ENCODE assay signal across 11 mouse cellular contexts in genomic region chr10:40477426-40478075, GRCm38 (mm10).
DNase-seq lines count a peak whose midpoint lies in the region; ATAC-seq lines count a peak whose summit lies in the region.
"Had no signal": no experiment of that assay in that cellular context is flagged by ENCODE, and none has a peak within 500 bp of the region (broad histone marks: within the 10 kb centered on the region; RNA-seq: fewer than 3 reads in every experiment).

No protein-coding gene starts in this region.

- no peak overlapping the region for H3K9ac ChIP-seq in heart, embryonic 14.5 days (ENCODE audit: low read length)
- H3K9ac ChIP-seq in intestine, embryonic 16.5 days (ENCODE audit: low read depth, low read length): no peak overlapping the region
- H3K9ac ChIP-seq in stomach, embryonic 15.5 days: no peak overlapping the region
- H3K9ac ChIP-seq in hindbrain, embryonic 14.5 days: no peak overlapping the region
- H3K9ac ChIP-seq: forebrain, embryonic 12.5 days; midbrain, embryonic 12.5 days had no signal

- no peak for ATAC-seq in heart, embryonic 14.5 days (ENCODE audit: insufficient number of reproducible peaks, insufficient read depth, low FRiP score, low read depth)
- no peak for ATAC-seq in intestine, embryonic 16.5 days
- no peak for ATAC-seq in stomach, embryonic 15.5 days (ENCODE audit: insufficient read depth, low FRiP score, low read depth)
- no peak for ATAC-seq in hindbrain, embryonic 14.5 days (ENCODE audit: low FRiP score)

- H3K36me3 ChIP-seq in heart, embryonic 14.5 days (ENCODE audit: control insufficient read depth, insufficient read depth, low read length): peaks cover 35% of the 10 kb centered on the region
- no peaks in the 10 kb centered on the region for H3K36me3 ChIP-seq in intestine, embryonic 16.5 days (ENCODE audit: control insufficient read depth, insufficient read depth, low read length)
- 0 out of 2 replicates have a peak, but pooled peaks cover 5% of the 10 kb centered on the region for H3K36me3 ChIP-seq in stomach, embryonic 15.5 days
- peaks cover 54% of the 10 kb centered on the region for H3K36me3 ChIP-seq in hindbrain, embryonic 14.5 days (replicated peaks; ENCODE audit: control insufficient read depth, insufficient read depth)

- no peaks in the 10 kb centered on the region for H3K9me3 ChIP-seq in heart, embryonic 14.5 days (ENCODE audit: control insufficient read depth, low read length)
- no peaks in the 10 kb centered on the region for H3K9me3 ChIP-seq in intestine, embryonic 16.5 days (ENCODE audit: control insufficient read depth, low read length)
- H3K9me3 ChIP-seq in stomach, embryonic 15.5 days: no peaks in the 10 kb centered on the region
- H3K9me3 ChIP-seq in hindbrain, embryonic 14.5 days (ENCODE audit: control insufficient read depth, low read length): no peaks in the 10 kb centered on the region
- H3K9me3 ChIP-seq: forebrain, embryonic 12.5 days; midbrain, embryonic 12.5 days had no signal

- WGBS in heart, embryonic 14.5 days: 93% methylated on average over 18 of the region's 18 CpGs
- WGBS in intestine, embryonic 16.5 days: 96% methylated on average over 18 of the region's 18 CpGs
- WGBS in stomach, embryonic 15.5 days: 93% methylated on average over 18 of the region's 18 CpGs
- WGBS in hindbrain, embryonic 14.5 days: 94% methylated on average over 18 of the region's 18 CpGs

- no peaks in the 10 kb centered on the region for H3K27me3 ChIP-seq in heart, embryonic 14.5 days (ENCODE audit: control insufficient read depth, insufficient read depth, low read length)
- H3K27me3 ChIP-seq in intestine, embryonic 16.5 days (replicated peaks; ENCODE audit: control insufficient read depth, insufficient read depth, low read length): no peaks in the 10 kb centered on the region
- no peaks in the 10 kb centered on the region for H3K27me3 ChIP-seq in stomach, embryonic 15.5 days (replicated peaks)
- no peaks in the 10 kb centered on the region for H3K27me3 ChIP-seq in hindbrain, embryonic 14.5 days (ENCODE audit: control insufficient read depth, insufficient read depth, low read length)
- H3K27me3 ChIP-seq: forebrain, embryonic 12.5 days; midbrain, embryonic 12.5 days had no signal

- H3K27ac ChIP-seq in heart, embryonic 14.5 days (replicated peaks in 1 of 2; ENCODE audit: control insufficient read depth in 1 of 2, insufficient read depth in 1 of 2, low read depth in 2 of 2, low read length in 2 of 2): peak overlapping the region; percentile 27 to 64; a peak in 1 of 4 replicates
- peak overlapping the region; percentile 62; the same call in 1 of the 2 replicates for H3K27ac ChIP-seq in intestine, embryonic 16.5 days (ENCODE audit: low read length)
- H3K27ac ChIP-seq in stomach, embryonic 15.5 days: peak overlapping the region; percentile 36; the same call in 1 of the 2 replicates
- no peak overlapping the region for H3K27ac ChIP-seq in hindbrain, embryonic 14.5 days
- H3K27ac ChIP-seq: forebrain, embryonic 12.5 days; midbrain, embryonic 12.5 days had no signal

- H3K4me3 ChIP-seq in heart, embryonic 14.5 days (ENCODE audit: control insufficient read depth in 1 of 2, insufficient read depth in 1 of 2, low read depth in 1 of 2, low read length in 2 of 2): no peak overlapping the region
- H3K4me3 ChIP-seq in intestine, embryonic 16.5 days (ENCODE audit: low read length): no peak overlapping the region
- H3K4me3 ChIP-seq in stomach, embryonic 15.5 days (replicated peaks): no peak overlapping the region
- no peak overlapping the region for H3K4me3 ChIP-seq in hindbrain, embryonic 14.5 days (replicated peaks; ENCODE audit: low read length)
- H3K4me3 ChIP-seq: forebrain, embryonic 12.5 days; midbrain, embryonic 12.5 days had no signal

- no peak overlapping the region for H3K4me2 ChIP-seq in heart, embryonic 14.5 days (ENCODE audit: low read length)
- no peak overlapping the region for H3K4me2 ChIP-seq in intestine, embryonic 16.5 days (ENCODE audit: low read depth, low read length)
- H3K4me2 ChIP-seq in stomach, embryonic 15.5 days: no peak overlapping the region
- no peak overlapping the region for H3K4me2 ChIP-seq in hindbrain, embryonic 14.5 days (replicated peaks)
- H3K4me2 ChIP-seq: forebrain, embryonic 12.5 days; midbrain, embryonic 12.5 days had no signal

- DNase-seq in heart, postnatal 36 days: no peak
- DNase-seq in spleen, postnatal 36 days (ENCODE audit: low spot score in 2 of 2): peak; percentile 43 to 47
- no peak for DNase-seq in spleen, postnatal 4 days (ENCODE audit: low spot score in 2 of 2)
- no peak for DNase-seq in right cerebral cortex, postnatal 25 days
- DNase-seq in hindbrain, embryonic 14.5 days (ENCODE audit: low spot score): no peak
- DNase-seq: lung, adult 2 months had no signal

- intact Hi-C loops in heart, postnatal 36 days (cut with DNase I): no loop called here

- H3K4me1 ChIP-seq in heart, embryonic 14.5 days (ENCODE audit: control insufficient read depth in 2 of 2, insufficient read depth in 2 of 2, low read length in 2 of 2): peaks cover 5 to 6% of the 10 kb centered on the region in 2 experiments; a peak in 2 of 4 replicates
- H3K4me1 ChIP-seq in intestine, embryonic 16.5 days (ENCODE audit: control insufficient read depth, insufficient read depth, low read length): peaks cover 11% of the 10 kb centered on the region
- H3K4me1 ChIP-seq in stomach, embryonic 15.5 days: no peaks in the 10 kb centered on the region
- no peaks in the 10 kb centered on the region for H3K4me1 ChIP-seq in hindbrain, embryonic 14.5 days (replicated peaks; ENCODE audit: control insufficient read depth, insufficient read depth, low read length)
- H3K4me1 ChIP-seq: forebrain, embryonic 12.5 days; midbrain, embryonic 12.5 days had no signal

Comparison
In these comparisons a context has a peak if more than half of its experiments do, and no peak if none do; other contexts are left out.
1. DNase-seq: peak in spleen, postnatal 36 days (2 of 2); none in heart, postnatal 36 days (0 of 2), spleen, postnatal 4 days (0 of 2), right cerebral cortex, postnatal 25 days (single experiment) and hindbrain, embryonic 14.5 days (single experiment).